Mouse (Mus musculus): ENCODE data around the gene Bag6.
"Not testable (repeated sequence)": the region's sequence is repeated elsewhere in the genome, so short reads cannot be mapped to it uniquely, and the experiment has no call there.

The Bag6 gene

DNA sequence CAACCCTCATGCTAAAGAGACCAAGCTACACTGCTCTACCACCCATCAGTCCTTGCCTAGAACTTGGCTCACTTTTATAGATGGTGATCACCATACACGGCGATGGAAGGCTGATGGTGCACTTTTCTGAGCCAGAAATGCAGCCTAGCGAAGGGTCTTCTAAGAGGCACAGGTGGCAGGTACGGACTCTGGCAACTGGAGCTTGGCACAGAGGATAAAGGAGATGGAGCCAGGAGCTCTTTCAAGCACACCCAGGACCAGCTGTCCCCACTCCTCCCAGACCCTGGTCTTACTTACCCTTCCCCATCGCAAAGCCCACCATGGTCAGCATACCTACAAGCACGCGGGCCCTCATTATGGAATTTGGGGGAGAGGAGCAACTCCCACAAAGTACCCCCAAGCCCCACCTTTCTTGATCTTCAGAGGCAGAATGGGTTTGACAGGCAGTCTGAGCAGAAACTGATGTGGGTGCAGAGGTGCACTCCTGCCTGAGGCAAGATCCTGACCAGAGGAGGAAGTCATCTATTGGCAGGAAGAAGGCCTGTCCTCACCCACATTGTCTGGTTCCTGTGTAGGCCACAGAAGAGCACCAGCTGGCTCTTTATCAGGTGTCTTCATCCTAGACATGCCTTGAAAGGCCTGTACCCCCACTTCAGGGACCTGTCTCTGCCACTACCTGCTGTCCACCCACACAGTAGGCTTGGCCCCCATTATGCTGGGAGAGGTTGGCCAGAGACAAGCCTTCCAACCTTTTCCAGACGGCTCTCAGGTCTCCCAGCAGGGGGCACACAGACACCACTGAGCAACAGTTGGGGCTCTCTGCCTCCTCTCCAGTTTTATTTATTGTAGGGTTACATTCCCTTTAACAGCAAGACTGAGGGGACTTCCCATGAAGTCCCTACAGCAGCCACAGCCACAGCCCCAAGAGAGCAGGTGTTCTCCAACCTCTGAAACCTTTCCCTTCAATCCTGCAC is 19.6 kb upstream of the Bag6 start, which contains the start of gene Ly6g5b:
TSS of gene Ly6g5b (minus strand) at position 383 of the 974 bp plus-strand sequence.
- no peak for DNase-seq

DNA sequence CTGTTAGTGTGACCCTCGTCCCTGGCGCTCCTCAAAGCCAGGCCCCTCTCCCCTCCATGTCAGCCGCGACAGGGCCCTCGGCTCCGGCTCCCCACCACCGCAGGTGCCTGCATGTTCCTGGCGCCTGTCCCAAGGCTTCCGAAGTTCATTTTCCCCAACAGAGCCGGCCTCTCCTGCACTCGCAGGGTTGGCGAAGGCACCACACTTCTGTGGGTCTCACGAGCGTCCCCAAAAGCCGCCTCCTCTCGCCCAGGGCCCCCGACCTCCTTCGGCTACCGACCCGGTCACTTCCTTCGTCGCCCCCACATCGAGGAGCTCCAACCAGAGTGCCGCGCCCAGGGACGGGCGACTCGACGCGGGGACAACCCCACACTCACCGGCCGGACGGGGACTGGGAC is 14.2 kb upstream of the Bag6 start:
- DNase-seq: no peak

- peak; percentile 99 for DNase-seq
Measured at GRCm38 (mm10) chr17:35121143-35121799, 13.7 kb upstream of the Bag6 start, which contains the start of gene Gpank1. TSS of gene Gpank1 (plus strand) at chr17:35121455.

GRCm38 (mm10) chr17:35121871-35122303 is 13.1 kb upstream of the Bag6 start, which contains the start of gene Csnk2b:
TSS of gene Csnk2b (minus strand) at chr17:35122053.
- DNase-seq: peak; percentile 59

DNA sequence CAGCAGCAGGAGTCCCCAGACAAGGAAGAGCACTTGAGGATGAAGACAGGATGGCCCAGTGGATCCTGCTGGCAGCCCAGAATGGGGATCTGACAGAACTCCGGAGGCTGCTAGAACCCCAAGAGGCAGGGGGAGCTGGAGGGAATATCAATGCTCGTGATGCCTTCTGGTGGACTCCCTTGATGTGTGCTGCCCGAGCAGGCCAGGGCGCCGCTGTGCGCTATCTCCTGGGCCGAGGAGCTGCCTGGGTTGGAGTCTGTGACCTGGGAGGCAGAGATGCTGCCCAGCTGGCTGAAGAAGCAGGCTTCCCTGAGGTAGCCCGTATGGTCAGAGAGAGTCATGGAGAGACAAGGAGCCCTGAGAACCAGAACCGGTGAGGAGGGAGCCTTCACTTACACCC is 11.7 kb upstream of the Bag6 start:
- DNase-seq: not testable (repeated sequence)

DNA sequence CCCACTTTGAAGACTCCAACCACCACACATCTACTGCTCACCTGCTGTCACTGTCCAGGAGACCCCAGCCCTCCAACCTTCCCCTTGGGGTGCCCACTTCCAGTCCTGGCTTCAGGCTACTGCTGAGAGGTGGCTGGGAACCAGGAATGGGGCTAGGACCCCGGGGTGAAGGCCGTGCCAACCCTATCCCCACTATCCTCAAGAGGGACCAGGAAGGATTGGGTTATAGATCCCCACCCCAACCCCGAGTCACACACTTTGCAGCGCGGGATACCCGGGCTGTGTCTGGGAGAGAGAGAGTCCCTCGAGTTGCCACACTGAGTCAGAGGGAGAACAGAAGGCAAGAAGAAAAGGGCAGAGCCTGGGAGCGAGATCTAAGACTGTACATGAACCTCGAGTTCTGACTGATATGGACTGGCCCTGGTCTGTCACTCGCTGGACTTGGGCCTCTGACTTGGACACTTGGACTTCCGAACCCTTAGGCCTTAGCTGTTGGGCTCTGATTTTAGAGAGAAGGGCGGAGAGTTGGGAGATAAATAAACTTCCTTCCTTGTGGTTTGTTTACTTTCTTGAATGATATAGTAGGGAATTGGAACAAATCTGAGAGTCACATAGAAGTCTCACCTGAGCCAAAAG is 10.6 kb upstream of the Bag6 start:
- not testable (repeated sequence) for DNase-seq

GRCm38 (mm10) chr17:35125081-35125480 is 9.9 kb upstream of the Bag6 start:
- no peak for DNase-seq

- DNase-seq: no peak
Measured at GRCm38 (mm10) chr17:35125578-35125977, 9.4 kb upstream of the Bag6 start.

- DNase-seq: peak; percentile 73
Measured at GRCm38 (mm10) chr17:35126206-35126611, 8.8 kb upstream of the Bag6 start, which contains the start of gene D17H6S53E. TSS of gene D17H6S53E (plus strand) at chr17:35126373.

- no peak for DNase-seq
Measured at GRCm38 (mm10) chr17:35127017-35127416, 8.0 kb upstream of the Bag6 start.

DNA sequence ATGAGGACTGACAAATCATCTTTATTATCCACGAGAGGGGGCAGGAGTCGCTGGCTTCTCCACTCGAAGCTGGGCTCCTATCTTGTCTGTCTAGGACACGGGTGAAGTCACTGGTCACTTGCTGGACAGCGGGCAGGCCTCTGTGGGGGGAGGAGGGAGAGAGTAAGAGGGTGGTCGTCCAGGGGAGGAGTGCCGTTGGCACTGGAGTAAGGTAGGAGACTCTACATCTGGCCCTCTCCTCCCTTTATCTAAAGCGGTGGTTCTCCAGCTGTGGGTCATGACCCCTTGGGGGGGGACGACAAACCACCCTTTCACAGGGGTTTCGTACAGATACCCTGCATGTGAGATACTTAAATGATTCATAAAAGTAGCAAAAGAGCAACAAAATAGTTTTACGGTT is 6.0 kb upstream of the Bag6 start:
- DNase-seq: no peak

- DNase-seq: no peak
Measured at GRCm38 (mm10) chr17:35131038-35131437, 3.9 kb upstream of the Bag6 start.

DNA sequence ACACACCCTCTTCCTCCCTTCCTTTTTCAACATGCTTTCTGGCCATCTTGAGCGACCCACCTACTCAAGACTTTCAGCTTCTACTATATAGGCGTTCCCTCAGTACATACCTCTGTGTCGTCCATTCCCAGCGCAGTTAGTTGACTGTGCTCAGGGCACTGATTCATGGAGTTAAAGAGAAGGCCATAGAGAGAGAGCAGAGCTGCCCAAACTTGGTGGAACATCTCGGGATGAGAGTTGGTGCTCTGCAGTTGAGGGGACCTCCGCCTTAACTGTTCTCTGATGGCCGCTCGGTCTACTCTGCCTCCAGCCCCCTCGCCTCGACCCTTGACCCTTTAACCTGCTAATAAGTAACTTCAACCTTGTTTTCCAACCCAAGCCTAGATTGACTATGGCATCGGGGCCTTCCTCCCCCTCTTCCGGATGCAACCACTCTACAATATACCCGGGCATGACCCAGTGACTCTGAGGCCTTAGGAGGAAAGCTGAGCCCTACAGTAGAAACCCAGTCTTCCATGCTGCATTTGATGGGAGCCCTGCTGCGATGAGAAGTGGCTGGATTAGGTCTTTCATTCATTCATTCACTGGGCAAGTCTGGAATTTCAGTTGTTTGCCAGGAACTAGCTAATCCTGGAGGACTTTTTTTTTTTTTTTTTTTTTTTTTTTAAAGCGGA is 3.3 kb upstream of the Bag6 start, which contains the start of gene Apom:
TSS of gene Apom (minus strand) at position 551 of the 674 bp plus-strand sequence.
- DNase-seq: no peak

DNA sequence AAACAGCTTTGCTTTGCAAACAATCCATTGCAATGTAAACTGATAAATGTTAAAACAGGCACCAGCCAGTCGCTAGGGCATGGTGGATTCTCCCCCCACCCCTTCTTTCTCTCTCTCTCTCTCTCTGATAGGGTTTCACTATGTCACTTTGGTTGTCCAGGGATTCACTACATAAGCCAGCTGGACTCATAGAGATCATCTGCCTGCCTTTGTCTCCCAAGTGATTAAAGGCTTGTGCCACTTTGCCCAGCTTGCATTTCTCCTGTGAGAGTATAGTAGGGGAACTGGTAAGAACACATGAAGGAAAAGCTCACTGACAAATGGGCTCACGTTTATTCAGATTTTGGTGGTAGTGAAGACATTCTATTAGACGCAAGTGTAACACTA is 2.8 kb upstream of the Bag6 start:
- no peak for DNase-seq

- DNase-seq: no peak
Measured at GRCm38 (mm10) chr17:35133517-35133916, 1.5 kb upstream of the Bag6 start.

- DNase-seq: no peak
Measured at GRCm38 (mm10) chr17:35135591-35136320, 778 bp downstream of the Bag6 start.

DNA sequence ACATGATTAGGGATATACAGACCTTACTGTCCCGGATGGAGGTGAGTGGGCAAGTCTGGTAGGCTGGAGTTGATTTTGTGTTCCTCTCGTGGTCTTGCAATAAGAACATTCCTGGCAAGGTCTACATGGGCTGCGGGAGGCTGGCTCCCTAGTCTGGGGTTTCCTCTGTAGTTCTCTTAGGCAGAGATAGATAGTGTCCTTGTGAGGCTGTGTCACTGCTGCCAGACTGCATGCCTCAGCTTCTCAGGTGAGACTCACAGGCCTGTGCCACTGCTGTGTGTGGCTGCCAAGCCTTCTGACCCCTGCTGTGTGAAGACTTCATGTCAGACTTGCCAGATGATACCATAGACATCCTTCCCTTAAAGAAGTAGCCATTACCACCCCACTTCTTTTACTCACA is 4.3 kb downstream of the Bag6 start:
- no peak for DNase-seq

GRCm38 (mm10) chr17:35140490-35140996 is 5.6 kb downstream of the Bag6 start:
- no peak for DNase-seq

- DNase-seq: no peak
Measured at GRCm38 (mm10) chr17:35141971-35142370, 7.0 kb downstream of the Bag6 start.

GRCm38 (mm10) chr17:35146139-35146538 is 11.2 kb downstream of the Bag6 start:
- no peak for DNase-seq

- DNase-seq: no peak
Measured at GRCm38 (mm10) chr17:35147348-35147747, 12.4 kb downstream of the Bag6 start.

Measured in right cerebral cortex, postnatal 25 days (tissue).